Mouse (Mus musculus): ENCODE measurements at regions not wholly inside any gene's neighbourhood (a gene's known extent, or its start where the extent isn't known, plus 50 kb on each side); places are given as distances from the start of the nearest gene placed in this dataset.
A peak's percentile ranks its signal among the peaks of the same experiment; 100 is the strongest.

- Histone ChIP-seq H3K36me3 (ENCODE audit: control insufficient read depth, insufficient read depth, low read length) (no peaks in the 10 kb centered on the region), H3K4me3 (ENCODE audit: low read depth, low read length) (no peak overlapping the region), H3K9ac (ENCODE audit: low read length) (no peak overlapping the region), H3K27me3 (ENCODE audit: control insufficient read depth, insufficient read depth, low read length) (no peaks in the 10 kb centered on the region), H3K4me1 (replicated peaks; ENCODE audit: control insufficient read depth, insufficient read depth) (no peaks in the 10 kb centered on the region), H3K27ac (replicated peaks) (no peak overlapping the region), H3K4me2 (replicated peaks; ENCODE audit: low read depth) (no peak overlapping the region), H3K9me3 (ENCODE audit: control insufficient read depth, low read length) (no peaks in the 10 kb centered on the region)
- no peak for TF ChIP-seq EP300 (optimal IDR thresholded peaks at IDR 0.05)
- no peak for TF ChIP-seq CTCF (IDR thresholded peaks at IDR 0.05; ENCODE audit: low read depth)
- WGBS, result 53% methylated on average over 3 of the region's 3 CpGs
- DNase-seq (ENCODE audit: low spot score), result no peak
- ATAC-seq (ENCODE audit: low FRiP score, low TSS enrichment), result no peak
Measured at GRCm38 (mm10) chr14:17054381-17054780, 235.4 kb upstream of the Rarb start.

GRCm38 (mm10) chr14:17046808-17047207 is 227.9 kb upstream of the Rarb start:
- no peak overlapping the region for H3K4me2 ChIP-seq (replicated peaks; ENCODE audit: low read depth)
- H3K36me3 ChIP-seq (ENCODE audit: control insufficient read depth, insufficient read depth, low read length), result no peaks in the 10 kb centered on the region
- H3K4me3 ChIP-seq (ENCODE audit: low read depth, low read length), result no peak overlapping the region
- no peak; the same call in 1 of the 2 replicates for ATAC-seq (ENCODE audit: low FRiP score, low TSS enrichment)
- no peak overlapping the region for H3K27ac ChIP-seq (replicated peaks)
- H3K9me3 ChIP-seq (ENCODE audit: control insufficient read depth, low read length), result no peaks in the 10 kb centered on the region
- H3K27me3 ChIP-seq (ENCODE audit: control insufficient read depth, insufficient read depth, low read length), result no peaks in the 10 kb centered on the region
- 47% methylated on average over 2 of the region's 2 CpGs for WGBS
- TF ChIP-seq CTCF (IDR thresholded peaks at IDR 0.05; ENCODE audit: low read depth) (no peak), EP300 (optimal IDR thresholded peaks at IDR 0.05) (no peak)
- H3K9ac ChIP-seq (ENCODE audit: low read length), result no peak overlapping the region
- no peaks in the 10 kb centered on the region for H3K4me1 ChIP-seq (replicated peaks; ENCODE audit: control insufficient read depth, insufficient read depth)
- no peak for DNase-seq (ENCODE audit: low spot score)

- TF ChIP-seq CTCF (IDR thresholded peaks at IDR 0.05; ENCODE audit: low read depth) (no peak), EP300 (optimal IDR thresholded peaks at IDR 0.05) (no peak)
- no peak for DNase-seq (ENCODE audit: low spot score)
- Histone ChIP-seq H3K4me1 (replicated peaks; ENCODE audit: control insufficient read depth, insufficient read depth) (no peaks in the 10 kb centered on the region), H3K4me3 (ENCODE audit: low read depth, low read length) (no peak overlapping the region), H3K36me3 (ENCODE audit: control insufficient read depth, insufficient read depth, low read length) (no peaks in the 10 kb centered on the region), H3K27me3 (ENCODE audit: control insufficient read depth, insufficient read depth, low read length) (no peaks in the 10 kb centered on the region), H3K9me3 (ENCODE audit: control insufficient read depth, low read length) (no peaks in the 10 kb centered on the region), H3K27ac (replicated peaks) (no peak overlapping the region), H3K4me2 (replicated peaks; ENCODE audit: low read depth) (no peak overlapping the region), H3K9ac (ENCODE audit: low read length) (no peak overlapping the region)
- no peak for ATAC-seq (ENCODE audit: low FRiP score, low TSS enrichment)
- 88% methylated on average over 8 of the region's 8 CpGs for WGBS
Measured at GRCm38 (mm10) chr14:17045426-17046132, 226.6 kb upstream of the Rarb start.

DNA sequence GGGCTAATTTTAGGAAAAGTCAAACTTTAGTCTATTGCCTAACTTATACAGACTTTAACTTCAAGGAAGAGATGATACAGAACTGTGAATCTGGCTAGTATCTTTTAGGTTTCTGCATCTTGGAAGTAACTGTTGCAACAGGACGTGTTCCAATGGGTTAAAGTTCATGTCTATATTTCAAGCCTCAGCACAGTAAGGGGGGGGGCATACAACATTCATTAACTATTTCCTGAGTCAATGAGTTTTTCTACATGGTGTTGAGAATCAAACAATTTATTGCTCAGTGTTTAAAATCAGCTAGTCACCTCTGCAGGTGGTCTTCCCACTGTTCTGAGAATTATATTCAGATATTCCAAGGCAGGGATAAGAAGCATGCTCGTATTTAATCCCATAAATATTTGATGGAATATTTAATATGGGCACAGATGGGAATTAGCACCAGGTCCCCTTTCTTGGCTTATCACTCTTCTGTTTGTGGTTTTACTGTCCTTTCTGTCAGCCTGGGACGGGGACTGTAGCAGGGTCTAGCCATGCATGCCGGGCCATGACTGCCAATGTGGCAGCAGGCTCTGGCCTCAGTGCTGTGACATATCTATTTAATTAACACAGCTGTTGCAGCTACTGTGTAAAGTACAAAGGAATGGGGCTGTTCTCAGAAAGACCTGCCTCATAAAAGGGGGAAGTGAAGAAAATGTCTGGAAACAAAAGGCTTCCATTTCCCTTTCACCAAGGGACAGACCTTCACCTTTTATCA is 201.8 kb upstream of the Rarb start:
- TF ChIP-seq CTCF (IDR thresholded peaks at IDR 0.05; ENCODE audit: low read depth), result no peak
- H3K4me3 ChIP-seq (ENCODE audit: low read depth, low read length), result no peak overlapping the region
- no peak overlapping the region for H3K27ac ChIP-seq (replicated peaks)
- H3K36me3 ChIP-seq (ENCODE audit: control insufficient read depth, insufficient read depth, low read length), result no peaks in the 10 kb centered on the region
- ATAC-seq (ENCODE audit: low FRiP score, low TSS enrichment) (no peak), DNase-seq (ENCODE audit: low spot score) (no peak)
- no peaks in the 10 kb centered on the region for H3K9me3 ChIP-seq (ENCODE audit: control insufficient read depth, low read length)
- no peaks in the 10 kb centered on the region for H3K27me3 ChIP-seq (ENCODE audit: control insufficient read depth, insufficient read depth, low read length)
- no peak overlapping the region for H3K4me2 ChIP-seq (replicated peaks; ENCODE audit: low read depth)
- WGBS, result 52% methylated on average over 4 of the region's 4 CpGs
- H3K9ac ChIP-seq (ENCODE audit: low read length), result no peak overlapping the region
- H3K4me1 ChIP-seq (replicated peaks; ENCODE audit: control insufficient read depth, insufficient read depth), result no peaks in the 10 kb centered on the region

GRCm38 (mm10) chr14:17012931-17013330 is 194.0 kb upstream of the Rarb start:
- Histone ChIP-seq H3K4me2 (replicated peaks; ENCODE audit: low read depth) (no peak overlapping the region), H3K36me3 (ENCODE audit: control insufficient read depth, insufficient read depth, low read length) (no peaks in the 10 kb centered on the region), H3K9me3 (ENCODE audit: control insufficient read depth, low read length) (no peaks in the 10 kb centered on the region), H3K4me1 (replicated peaks; ENCODE audit: control insufficient read depth, insufficient read depth) (no peaks in the 10 kb centered on the region), H3K4me3 (ENCODE audit: low read depth, low read length) (no peak overlapping the region), H3K9ac (ENCODE audit: low read length) (no peak overlapping the region), H3K27me3 (ENCODE audit: control insufficient read depth, insufficient read depth, low read length) (no peaks in the 10 kb centered on the region), H3K27ac (replicated peaks) (no peak overlapping the region)
- DNase-seq (ENCODE audit: low spot score) (no peak), ATAC-seq (ENCODE audit: low FRiP score, low TSS enrichment) (no peak)
- 94% methylated on average over 1 of the region's 1 CpGs for WGBS
- TF ChIP-seq CTCF (IDR thresholded peaks at IDR 0.05; ENCODE audit: low read depth) (no peak), EP300 (optimal IDR thresholded peaks at IDR 0.05) (no peak)

GRCm38 (mm10) chr14:17012200-17012599 is 193.2 kb upstream of the Rarb start:
- H3K9ac ChIP-seq (ENCODE audit: low read length), result no peak overlapping the region
- H3K4me1 ChIP-seq (replicated peaks; ENCODE audit: control insufficient read depth, insufficient read depth), result no peaks in the 10 kb centered on the region
- no peak for TF ChIP-seq EP300 (optimal IDR thresholded peaks at IDR 0.05)
- TF ChIP-seq CTCF (IDR thresholded peaks at IDR 0.05; ENCODE audit: low read depth), result no peak
- 44% methylated on average over 1 of the region's 1 CpGs for WGBS
- DNase-seq (ENCODE audit: low spot score) (no peak), ATAC-seq (ENCODE audit: low FRiP score, low TSS enrichment) (peak; percentile 69; the same call in 1 of the 2 replicates)
- no peak overlapping the region for H3K4me3 ChIP-seq (ENCODE audit: low read depth, low read length)
- no peaks in the 10 kb centered on the region for H3K36me3 ChIP-seq (ENCODE audit: control insufficient read depth, insufficient read depth, low read length)
- no peak overlapping the region for H3K27ac ChIP-seq (replicated peaks)
- H3K9me3 ChIP-seq (ENCODE audit: control insufficient read depth, low read length), result no peaks in the 10 kb centered on the region
- H3K27me3 ChIP-seq (ENCODE audit: control insufficient read depth, insufficient read depth, low read length), result no peaks in the 10 kb centered on the region
- no peak overlapping the region for H3K4me2 ChIP-seq (replicated peaks; ENCODE audit: low read depth)

Data from stomach, postnatal 0 days (tissue).